Mouse (Mus musculus): ENCODE data around the gene Iqca.
A peak's percentile ranks its signal among the peaks of the same experiment; 100 is the strongest.

Gene Iqca

GRCm38 (mm10) chr1:90132402-90132801 lies 20.8 kb downstream of the Iqca start:
- DNase-seq (ENCODE audit: low read depth, low spot score), result no peak

GRCm38 (mm10) chr1:90131982-90132381 lies 21.2 kb downstream of the Iqca start:
- no peak for DNase-seq (ENCODE audit: low read depth, low spot score)

- no peak for DNase-seq (ENCODE audit: low read depth, low spot score)
These were observed 28.6 kb downstream of the Iqca start for GRCm38 (mm10) chr1:90124561-90124960.

GRCm38 (mm10) chr1:90120706-90121105 lies 32.5 kb downstream of the Iqca start:
- DNase-seq (ENCODE audit: low read depth, low spot score), result no peak

- no peak for DNase-seq (ENCODE audit: low read depth, low spot score)
These were observed 34.0 kb downstream of the Iqca start for GRCm38 (mm10) chr1:90119214-90119613.

- DNase-seq (ENCODE audit: low read depth, low spot score), result no peak
These were observed 36.0 kb downstream of the Iqca start for GRCm38 (mm10) chr1:90117207-90117606.

GRCm38 (mm10) chr1:90114586-90114985 lies 38.6 kb downstream of the Iqca start:
- DNase-seq (ENCODE audit: low read depth, low spot score), result no peak

GRCm38 (mm10) chr1:90113655-90114244 lies 39.5 kb downstream of the Iqca start:
- DNase-seq (ENCODE audit: low read depth, low spot score), result no peak

GRCm38 (mm10) chr1:90112669-90113068 lies 40.5 kb downstream of the Iqca start:
- no peak for DNase-seq (ENCODE audit: low read depth, low spot score)

- DNase-seq (ENCODE audit: low read depth, low spot score), result peak; percentile 29
These were observed 41.9 kb downstream of the Iqca start for GRCm38 (mm10) chr1:90111198-90111839.

GRCm38 (mm10) chr1:90103896-90104487 lies 49.2 kb downstream of the Iqca start:
- no peak for DNase-seq (ENCODE audit: low read depth, low spot score)

GRCm38 (mm10) chr1:90100360-90101232 lies 52.6 kb downstream of the Iqca start:
- no peak for DNase-seq (ENCODE audit: low read depth, low spot score)

- no peak for DNase-seq (ENCODE audit: low read depth, low spot score)
These were observed 60.2 kb downstream of the Iqca start for GRCm38 (mm10) chr1:90092816-90093493.

- no peak for DNase-seq (ENCODE audit: low read depth, low spot score)
These were observed 64.8 kb downstream of the Iqca start for GRCm38 (mm10) chr1:90088192-90088990.

- DNase-seq (ENCODE audit: low read depth, low spot score), result no peak
These were observed 66.7 kb downstream of the Iqca start for GRCm38 (mm10) chr1:90086461-90086860.

- no peak for DNase-seq (ENCODE audit: low read depth, low spot score)
These were observed 67.6 kb downstream of the Iqca start for GRCm38 (mm10) chr1:90085526-90086157.

- no peak for DNase-seq (ENCODE audit: low read depth, low spot score)
These were observed 76.9 kb downstream of the Iqca start for GRCm38 (mm10) chr1:90076291-90076690.

GRCm38 (mm10) chr1:90074779-90075178 lies 78.4 kb downstream of the Iqca start:
- no peak for DNase-seq (ENCODE audit: low read depth, low spot score)

GRCm38 (mm10) chr1:90071812-90072580 lies 81.2 kb downstream of the Iqca start:
- no peak for DNase-seq (ENCODE audit: low read depth, low spot score)

- peak; percentile 51 for DNase-seq (ENCODE audit: low read depth, low spot score)
These were observed 92.6 kb downstream of the Iqca start for GRCm38 (mm10) chr1:90060599-90060998.
